Mouse (Mus musculus) spleen, postnatal 4 days (tissue): ENCODE results near the gene Vmn2r86.
"Not testable (repeated sequence)": the region's sequence is repeated elsewhere in the genome, so short reads cannot be mapped to it uniquely, and the experiment has no call there.

Experiments used
- DNase-seq, 2 experiments: peaks; one replicate each; pipeline ENCODE4 v3.0.0; 2022; ENCODE audit warnings: low spot score in 2 of 2

The Vmn2r86 gene

GRCm38 (mm10) chr10:130455950-130456349, at the start of gene Vmn2r86:
Gene Vmn2r86 (minus strand): TSS chr10:130456050.
- not testable (repeated sequence) for DNase-seq

GRCm38 (mm10) chr10:130497296-130497695, 41.4 kb upstream of the Vmn2r86 start, which contains the start of gene Vmn2r87:
Gene Vmn2r87 (minus strand): TSS chr10:130497396.
- no peak for DNase-seq

- peak in 1 of 2 experiments; percentile 61 for DNase-seq
These were observed 14.5 kb upstream of the Vmn2r86 start for GRCm38 (mm10) chr10:130470311-130470760.

GRCm38 (mm10) chr10:130444776-130445175, 11.1 kb downstream of the Vmn2r86 start:
- peak in 1 of 2 experiments; percentile 57 for DNase-seq

GRCm38 (mm10) chr10:130434185-130434898, 21.5 kb downstream of the Vmn2r86 start:
- DNase-seq, result not testable (repeated sequence)

- DNase-seq, result not testable (repeated sequence)
These were observed 26.2 kb downstream of the Vmn2r86 start, which contains the start of gene Vmn2r85 for GRCm38 (mm10) chr10:130429603-130430002. Gene Vmn2r85 (minus strand): TSS chr10:130429703.

- not testable (repeated sequence) for DNase-seq
These were observed 33.5 kb downstream of the Vmn2r86 start for GRCm38 (mm10) chr10:130422368-130422767.

GRCm38 (mm10) chr10:130420401-130420800, 35.4 kb downstream of the Vmn2r86 start:
- DNase-seq, result no peak

- DNase-seq, result not testable (repeated sequence)
These were observed 35.9 kb downstream of the Vmn2r86 start for GRCm38 (mm10) chr10:130419954-130420353.

GRCm38 (mm10) chr10:130416352-130416751, 39.5 kb downstream of the Vmn2r86 start:
- DNase-seq, result not testable (repeated sequence)

- DNase-seq, result not testable (repeated sequence)
These were observed 43.6 kb downstream of the Vmn2r86 start for GRCm38 (mm10) chr10:130412167-130412698.

- no peak for DNase-seq
These were observed 61.6 kb downstream of the Vmn2r86 start, which contains the start of gene Vmn2r84 for GRCm38 (mm10) chr10:130394232-130394631. Gene Vmn2r84 (minus strand): TSS chr10:130394332.
